Mouse (Mus musculus): Measurements from ENCODE around the gene Gm20388. TPM values are rescaled to one million over a fixed set of nuclear protein-coding genes. Genes with fewer than 3 reads are reported as not detected.

Gene Gm20388
- total RNA-seq, 2 experiments from 2014 or later = 2.2 to 7.6 TPM

- Histone ChIP-seq H3K4me3 (no peak overlapping the region), H3K27ac (no peak overlapping the region)
- no peak for DNase-seq (ENCODE audit: low spot score in 2 of 2)
- no peak for TF ChIP-seq CTCF (conservative IDR thresholded peaks at IDR 0.05)
Measured at GRCm38 (mm10) chr8:120376215-120376614, 465.6 kb downstream of the Gm20388 start.

- no peak for TF ChIP-seq CTCF (conservative IDR thresholded peaks at IDR 0.05)
- Histone ChIP-seq H3K27ac (no peak overlapping the region), H3K4me3 (no peak overlapping the region)
- no peak for DNase-seq (ENCODE audit: low spot score in 2 of 2)
Measured at GRCm38 (mm10) chr8:120376847-120377802, 466.5 kb downstream of the Gm20388 start.

GRCm38 (mm10) chr8:120377803-120378189 lies 467.2 kb downstream of the Gm20388 start:
- no peak overlapping the region for H3K4me3 ChIP-seq
- no peak for TF ChIP-seq CTCF (conservative IDR thresholded peaks at IDR 0.05)
- H3K27ac ChIP-seq = no peak overlapping the region
- DNase-seq (ENCODE audit: low spot score in 2 of 2) = no peak

- Histone ChIP-seq H3K4me3 (no peak overlapping the region), H3K27ac (no peak overlapping the region)
- no peak for DNase-seq (ENCODE audit: low spot score in 2 of 2)
- no peak for TF ChIP-seq CTCF (conservative IDR thresholded peaks at IDR 0.05)
Measured at GRCm38 (mm10) chr8:120378306-120378705, 467.7 kb downstream of the Gm20388 start.

GRCm38 (mm10) chr8:120379015-120379414 lies 468.4 kb downstream of the Gm20388 start:
- no peak for TF ChIP-seq CTCF (conservative IDR thresholded peaks at IDR 0.05)
- DNase-seq (ENCODE audit: low spot score in 2 of 2) = no peak
- no peak overlapping the region for H3K4me3 ChIP-seq
- no peak overlapping the region for H3K27ac ChIP-seq

GRCm38 (mm10) chr8:120381865-120382264 lies 471.2 kb downstream of the Gm20388 start:
- Histone ChIP-seq H3K27ac (peak overlapping the region; percentile 84), H3K4me3 (no peak overlapping the region)
- no peak for DNase-seq (ENCODE audit: low spot score in 2 of 2)
- no peak for TF ChIP-seq CTCF (conservative IDR thresholded peaks at IDR 0.05)

GRCm38 (mm10) chr8:120382436-120383203 lies 472.0 kb downstream of the Gm20388 start:
- DNase-seq (ENCODE audit: low spot score in 2 of 2) = peak; percentile 93
- no peak overlapping the region for H3K4me3 ChIP-seq
- H3K27ac ChIP-seq = peak overlapping the region; percentile 84
- no peak for TF ChIP-seq CTCF (conservative IDR thresholded peaks at IDR 0.05)

GRCm38 (mm10) chr8:120383204-120383560 lies 472.5 kb downstream of the Gm20388 start:
- TF ChIP-seq CTCF (conservative IDR thresholded peaks at IDR 0.05) = no peak
- no peak for DNase-seq (ENCODE audit: low spot score in 2 of 2)
- no peak overlapping the region for H3K4me3 ChIP-seq
- H3K27ac ChIP-seq = peak overlapping the region; percentile 84

GRCm38 (mm10) chr8:120383713-120384112 lies 473.1 kb downstream of the Gm20388 start:
- no peak for TF ChIP-seq CTCF (conservative IDR thresholded peaks at IDR 0.05)
- peak overlapping the region; percentile 84; the same call in 1 of the 2 replicates for H3K27ac ChIP-seq
- H3K4me3 ChIP-seq = no peak overlapping the region
- no peak for DNase-seq (ENCODE audit: low spot score in 2 of 2)

GRCm38 (mm10) chr8:120384745-120385144 lies 474.1 kb downstream of the Gm20388 start:
- TF ChIP-seq CTCF (conservative IDR thresholded peaks at IDR 0.05) = peak; percentile 69
- H3K4me3 ChIP-seq = no peak overlapping the region
- DNase-seq (ENCODE audit: low spot score in 2 of 2) = no peak
- H3K27ac ChIP-seq = no peak overlapping the region

GRCm38 (mm10) chr8:120388246-120388645 lies 477.6 kb downstream of the Gm20388 start:
- no peak for DNase-seq (ENCODE audit: low spot score in 2 of 2)
- TF ChIP-seq CTCF (conservative IDR thresholded peaks at IDR 0.05) = no peak
- no peak overlapping the region for H3K4me3 ChIP-seq
- H3K27ac ChIP-seq = no peak overlapping the region

- H3K27ac ChIP-seq = no peak overlapping the region
- no peak for DNase-seq (ENCODE audit: low spot score in 2 of 2)
- no peak overlapping the region for H3K4me3 ChIP-seq
- no peak for TF ChIP-seq CTCF (conservative IDR thresholded peaks at IDR 0.05)
Measured at GRCm38 (mm10) chr8:120390598-120390997, 480.0 kb downstream of the Gm20388 start.

- TF ChIP-seq CTCF (conservative IDR thresholded peaks at IDR 0.05) = no peak
- no peak overlapping the region for H3K27ac ChIP-seq
Measured at GRCm38 (mm10) chr8:120391856-120392255, 481.2 kb downstream of the Gm20388 start.

More at GRCm38 (mm10) chr8:120391856-120392255, 481.2 kb downstream of the Gm20388 start:
- DNase-seq (ENCODE audit: low spot score in 2 of 2) = no peak
- H3K4me3 ChIP-seq = no peak overlapping the region
